Mouse (Mus musculus): ENCODE results near the gene Rad9a.

GRCm38 (mm10) chr19:4208563-4208962 is 7.1 kb upstream of the Rad9a start:
- TF ChIP-seq CTCF (IDR thresholded peaks at IDR 0.05; ENCODE audit: low read depth) (no peak), EP300 (IDR thresholded peaks at IDR 0.05; ENCODE audit: low read depth) (no peak)
